In the genomic region with DNA sequence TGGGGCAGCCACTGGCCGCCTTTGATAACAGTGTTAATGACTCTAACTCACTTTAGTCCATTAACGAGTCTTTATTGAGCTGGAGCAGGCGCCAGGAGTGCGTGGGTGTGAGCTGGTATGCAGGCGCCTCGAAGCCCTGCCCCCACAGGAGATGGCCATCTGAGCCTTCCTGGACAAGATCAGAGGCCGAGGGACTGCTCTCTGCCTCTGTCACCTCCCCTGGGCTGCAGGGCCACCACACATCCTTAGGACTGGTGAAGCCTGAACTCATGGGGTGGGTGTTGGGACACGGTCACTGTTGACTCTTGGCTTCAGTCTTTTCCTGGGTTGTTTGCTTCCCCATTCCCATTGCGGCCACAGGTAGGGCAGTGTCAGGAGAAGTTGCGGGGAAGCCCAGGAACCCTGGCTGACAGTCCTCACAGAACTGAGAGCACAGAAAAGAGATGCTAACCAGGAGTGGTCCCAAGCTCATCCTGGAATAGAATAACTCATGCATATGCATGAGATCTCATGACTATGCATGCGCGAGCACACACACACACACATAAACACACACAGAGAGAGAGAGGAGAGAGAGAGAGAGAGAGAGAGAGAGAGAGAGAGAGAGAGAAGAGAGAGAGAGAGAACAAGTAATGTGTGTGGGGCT, we compare ENCODE assay signal across 11 mouse cellular contexts.
DNase-seq lines count a peak whose midpoint lies in the region; ATAC-seq lines count a peak whose summit lies in the region.
"Had no signal": no experiment of that assay in that cellular context is flagged by ENCODE, and none has a peak within 500 bp of the region (broad histone marks: within the 10 kb centered on the region; RNA-seq: fewer than 3 reads in every experiment).

No protein-coding gene starts in this region.

- no peak overlapping the region for H3K9ac ChIP-seq in kidney, embryonic 15.5 days
- no peak overlapping the region for H3K9ac ChIP-seq in neural tube, embryonic 14.5 days (replicated peaks; ENCODE audit: low read depth, low read length)

- no peaks in the 10 kb centered on the region for H3K27me3 ChIP-seq in kidney, embryonic 15.5 days
- no peaks in the 10 kb centered on the region for H3K27me3 ChIP-seq in neural tube, embryonic 14.5 days (ENCODE audit: control insufficient read depth, insufficient read depth, low read length)

- no peak overlapping the region for H3K4me3 ChIP-seq in kidney, embryonic 15.5 days (replicated peaks)
- H3K4me3 ChIP-seq in neural tube, embryonic 14.5 days (ENCODE audit: low read depth, low read length): no peak overlapping the region

- peak; percentile 11 for DNase-seq in adrenal gland, adult 2 months
- no peak for DNase-seq in adrenal gland, adult 18-20 months (ENCODE audit: low spot score in 2 of 2)
- DNase-seq in ovary, postnatal 36 days (ENCODE audit: low spot score): peak; percentile 32
- no peak for DNase-seq in ovary, adult 18-20 months (ENCODE audit: low spot score)
- DNase-seq in spleen, adult 18-20 months: no peak
- no peak for DNase-seq in right cerebral cortex, postnatal 36 days (ENCODE audit: low spot score in 2 of 2)
- DNase-seq: cerebellum, postnatal 10 days; layer of hippocampus, adult 9-11 months; thymus, postnatal 25 days had no signal

- peak overlapping the region; percentile 66 for H3K27ac ChIP-seq in kidney, embryonic 15.5 days
- peak overlapping the region; percentile 28; the same call in 1 of the 2 replicates for H3K27ac ChIP-seq in neural tube, embryonic 14.5 days (ENCODE audit: low read depth, low read length)

- H3K36me3 ChIP-seq in kidney, embryonic 15.5 days: no peaks in the 10 kb centered on the region
- no peaks in the 10 kb centered on the region for H3K36me3 ChIP-seq in neural tube, embryonic 14.5 days (ENCODE audit: control insufficient read depth, insufficient read depth, low read length)

- 22% methylated on average over 12 of the region's 12 CpGs for WGBS in kidney, embryonic 15.5 days
- 15% methylated on average over 12 of the region's 12 CpGs for WGBS in neural tube, embryonic 14.5 days

- peaks cover 45% of the 10 kb centered on the region for H3K4me1 ChIP-seq in kidney, embryonic 15.5 days
- peaks cover 26% of the 10 kb centered on the region for H3K4me1 ChIP-seq in neural tube, embryonic 14.5 days (ENCODE audit: control insufficient read depth, insufficient read depth, low read length)

- H3K4me2 ChIP-seq in kidney, embryonic 15.5 days: peak overlapping the region; percentile 37
- no peak overlapping the region for H3K4me2 ChIP-seq in neural tube, embryonic 14.5 days (ENCODE audit: low read depth, low read length)

- ATAC-seq in kidney, embryonic 15.5 days (replicated peaks; ENCODE audit: low FRiP score): peak; percentile 87
- peak; percentile 73; the same call in 1 of the 2 replicates for ATAC-seq in neural tube, embryonic 14.5 days (ENCODE audit: low read depth)

- no peaks in the 10 kb centered on the region for H3K9me3 ChIP-seq in kidney, embryonic 15.5 days (replicated peaks)
- no peaks in the 10 kb centered on the region for H3K9me3 ChIP-seq in neural tube, embryonic 14.5 days (ENCODE audit: control insufficient read depth, low read length)

Comparison
In these comparisons a context has a peak if more than half of its experiments do, and no peak if none do; other contexts are left out.
1. DNase-seq: peak in adrenal gland, adult 2 months (single experiment) and ovary, postnatal 36 days (single experiment); none in adrenal gland, adult 18-20 months (0 of 2), ovary, adult 18-20 months (single experiment), spleen, adult 18-20 months (0 of 2) and right cerebral cortex, postnatal 36 days (0 of 2).